Mouse (Mus musculus) right cerebral cortex, postnatal 14 days (tissue): ENCODE data around the gene Copz2.
"Not testable (repeated sequence)": the region's sequence is repeated elsewhere in the genome, so short reads cannot be mapped to it uniquely, and the experiment has no call there.

Experiments
- DNase-seq: peaks from one replicate; pipeline ENCODE4 v3.0.0; 2022

Copz2 gene

DNA sequence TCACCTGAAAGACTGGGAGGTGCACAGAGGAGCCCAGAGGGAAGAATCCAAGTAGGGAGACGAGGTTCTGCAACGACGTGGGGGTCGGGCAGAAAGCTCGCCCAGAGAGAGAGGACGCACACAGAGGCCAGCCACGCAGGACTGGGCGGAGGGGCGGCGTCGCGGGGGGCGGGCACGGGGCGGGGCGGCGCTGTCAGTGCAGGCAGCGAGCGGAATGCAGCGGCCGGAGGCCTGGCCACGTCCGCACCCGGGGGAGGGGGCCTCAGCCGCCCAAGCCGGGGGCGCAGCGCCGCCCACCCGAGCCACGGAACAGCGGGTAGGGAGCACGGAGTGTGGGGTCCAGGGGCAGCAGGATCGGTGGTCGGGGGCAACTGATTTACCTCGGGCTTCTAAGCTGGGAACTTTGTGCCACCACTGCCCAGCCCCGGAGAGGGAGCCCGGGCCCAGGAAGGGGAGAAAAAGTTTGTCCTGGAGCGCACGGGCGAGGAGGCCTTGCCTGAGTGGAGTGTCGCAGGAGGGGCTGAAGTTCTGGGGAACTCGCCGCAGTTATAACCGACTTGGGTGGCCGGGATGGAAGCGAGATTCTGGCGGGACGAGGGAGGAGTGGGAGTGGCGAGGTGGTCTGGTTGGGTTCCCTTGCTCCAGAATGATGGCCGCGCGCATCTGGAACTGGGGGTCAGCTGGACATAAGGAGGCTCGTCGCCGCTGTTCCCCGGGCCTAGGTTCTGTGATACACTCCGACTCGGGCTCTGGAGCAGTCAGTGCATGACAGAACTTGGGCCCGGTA is at the start of gene Copz2:
Gene Copz2, plus strand, starts transcription at position 190 of the 787 bp plus-strand sequence.
- DNase-seq, result no peak

- no peak for DNase-seq
Observed at GRCm38 (mm10) chr11:96805606-96806005, 44.1 kb upstream of the Copz2 start.

DNA sequence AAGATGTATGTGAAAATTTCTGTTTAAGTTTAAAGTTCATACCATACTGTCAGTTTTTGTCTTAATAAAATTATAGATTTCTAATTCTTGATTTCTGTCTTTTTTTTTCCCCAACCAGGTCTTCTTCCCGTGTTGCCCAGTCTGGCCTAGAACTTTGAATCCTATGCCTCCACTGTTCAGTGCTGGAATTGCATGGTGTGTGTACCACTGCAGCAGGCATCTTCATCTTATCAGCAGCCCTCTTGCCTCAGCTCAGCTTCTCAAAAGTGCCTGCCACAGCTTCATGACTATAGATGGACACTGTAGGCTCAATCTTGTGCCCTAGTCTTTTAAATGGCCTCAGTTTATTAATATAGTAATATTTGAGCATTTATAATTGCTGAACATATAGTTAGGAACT is 41.6 kb upstream of the Copz2 start:
- DNase-seq, result no peak

- DNase-seq, result no peak
Observed at GRCm38 (mm10) chr11:96809562-96810235, 40.0 kb upstream of the Copz2 start.

DNA sequence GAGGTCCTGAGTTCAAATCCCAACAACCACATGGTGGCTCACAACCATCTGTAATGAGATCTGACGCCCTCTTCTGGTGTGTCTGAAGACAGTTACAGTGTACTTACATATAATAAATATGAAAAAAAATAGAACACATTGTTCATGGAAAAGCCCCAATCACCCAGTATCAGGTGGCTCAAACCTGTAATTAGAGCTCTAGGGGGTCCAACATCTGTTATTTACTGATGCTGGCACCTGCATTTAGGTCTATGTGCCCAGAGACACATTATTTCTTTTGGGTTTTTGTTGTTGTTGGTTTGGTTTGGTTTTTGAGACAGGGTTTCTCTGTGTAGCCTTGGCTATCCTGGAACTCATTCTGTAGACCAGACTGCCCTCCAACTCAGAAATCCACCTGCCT is 38.5 kb upstream of the Copz2 start:
- not testable (repeated sequence) for DNase-seq

GRCm38 (mm10) chr11:96813455-96813854 is 36.2 kb upstream of the Copz2 start:
- DNase-seq, result no peak

DNA sequence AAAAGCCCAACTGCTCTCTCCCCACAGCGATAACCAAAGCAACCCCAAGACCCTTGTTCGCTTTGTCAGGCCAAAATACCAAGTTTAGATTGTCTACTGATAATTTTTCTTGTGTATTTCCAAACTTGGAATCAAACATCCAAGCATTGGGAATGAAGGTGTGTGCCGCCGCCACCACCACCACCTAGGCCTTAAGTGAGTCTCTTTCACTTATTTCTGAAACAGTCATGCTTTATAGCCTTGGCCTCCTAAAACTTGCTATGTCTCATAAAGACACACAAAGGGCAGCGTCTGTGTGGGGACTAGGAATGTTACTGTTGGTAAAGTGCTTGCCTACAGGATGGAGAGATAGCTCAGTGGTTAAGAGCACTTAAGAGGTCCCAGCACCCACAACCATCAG is 35.8 kb upstream of the Copz2 start:
- no peak for DNase-seq

- DNase-seq, result no peak
Observed at GRCm38 (mm10) chr11:96814443-96814842, 35.2 kb upstream of the Copz2 start.

DNA sequence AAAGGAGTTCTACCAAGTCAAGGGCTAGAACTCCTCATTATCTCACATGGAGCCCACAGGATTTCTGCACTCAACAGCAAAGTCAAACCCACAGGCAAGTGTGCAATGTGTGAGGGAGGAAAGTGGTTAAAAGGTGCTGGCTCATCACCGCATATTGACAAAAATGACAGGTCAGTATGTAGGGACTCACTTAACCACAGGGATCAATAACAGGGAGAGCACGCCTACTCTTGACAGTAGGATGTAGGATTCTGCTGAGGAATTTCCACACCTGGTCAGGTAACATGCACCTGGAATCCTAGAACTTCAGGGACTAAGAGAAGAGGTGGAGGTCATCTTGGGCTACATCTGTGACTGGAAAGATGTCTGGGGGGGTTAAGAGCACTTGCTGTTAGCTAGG is 33.8 kb upstream of the Copz2 start:
- DNase-seq, result no peak

- no peak for DNase-seq
Observed at GRCm38 (mm10) chr11:96816494-96816893, 33.2 kb upstream of the Copz2 start.

DNA sequence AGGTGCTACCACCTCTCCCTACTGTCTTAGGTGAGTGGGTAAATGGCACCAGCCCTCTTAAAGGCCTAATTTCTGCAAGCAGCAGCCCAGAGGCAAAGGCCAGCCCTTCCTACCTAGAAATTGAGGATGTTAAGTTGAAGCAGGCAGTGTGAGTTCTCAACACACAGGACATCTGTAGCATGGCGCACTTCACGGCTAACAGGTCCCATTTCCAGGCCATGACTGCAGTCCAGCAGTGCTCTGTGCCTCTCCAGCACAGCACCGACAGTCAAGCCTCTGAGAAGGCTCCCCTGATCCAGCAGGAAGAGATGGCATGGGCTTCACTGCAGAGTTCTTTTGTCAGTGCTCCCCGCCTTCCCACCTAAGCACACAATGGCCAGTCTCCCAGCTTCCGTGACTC is 32.7 kb upstream of the Copz2 start:
- DNase-seq, result no peak

- no peak for DNase-seq
Observed at GRCm38 (mm10) chr11:96818128-96818710, 31.5 kb upstream of the Copz2 start.

DNA sequence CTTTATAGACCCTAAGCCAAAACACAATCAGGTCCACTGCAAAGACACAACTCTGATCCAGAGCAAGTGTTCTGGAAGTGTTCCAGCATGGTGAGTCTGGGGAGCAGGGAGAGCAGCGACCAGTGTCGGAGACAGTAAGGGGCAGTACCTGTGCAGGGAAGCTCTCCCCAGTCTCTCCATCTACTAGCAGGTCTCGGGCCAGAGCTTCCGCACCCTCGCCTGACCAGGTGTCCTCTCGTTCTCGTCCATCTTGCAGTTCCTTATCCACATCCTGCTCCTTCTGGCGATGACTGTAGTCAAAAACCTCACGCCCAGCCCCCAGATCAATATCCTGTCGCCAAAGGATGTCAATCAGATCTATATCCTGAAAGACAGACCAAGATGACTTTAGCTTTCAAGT is 27.7 kb upstream of the Copz2 start:
- no peak for DNase-seq

- no peak for DNase-seq
Observed at GRCm38 (mm10) chr11:96822675-96823470, 26.8 kb upstream of the Copz2 start.

- no peak for DNase-seq
Observed at GRCm38 (mm10) chr11:96823471-96823837, 26.2 kb upstream of the Copz2 start.

DNA sequence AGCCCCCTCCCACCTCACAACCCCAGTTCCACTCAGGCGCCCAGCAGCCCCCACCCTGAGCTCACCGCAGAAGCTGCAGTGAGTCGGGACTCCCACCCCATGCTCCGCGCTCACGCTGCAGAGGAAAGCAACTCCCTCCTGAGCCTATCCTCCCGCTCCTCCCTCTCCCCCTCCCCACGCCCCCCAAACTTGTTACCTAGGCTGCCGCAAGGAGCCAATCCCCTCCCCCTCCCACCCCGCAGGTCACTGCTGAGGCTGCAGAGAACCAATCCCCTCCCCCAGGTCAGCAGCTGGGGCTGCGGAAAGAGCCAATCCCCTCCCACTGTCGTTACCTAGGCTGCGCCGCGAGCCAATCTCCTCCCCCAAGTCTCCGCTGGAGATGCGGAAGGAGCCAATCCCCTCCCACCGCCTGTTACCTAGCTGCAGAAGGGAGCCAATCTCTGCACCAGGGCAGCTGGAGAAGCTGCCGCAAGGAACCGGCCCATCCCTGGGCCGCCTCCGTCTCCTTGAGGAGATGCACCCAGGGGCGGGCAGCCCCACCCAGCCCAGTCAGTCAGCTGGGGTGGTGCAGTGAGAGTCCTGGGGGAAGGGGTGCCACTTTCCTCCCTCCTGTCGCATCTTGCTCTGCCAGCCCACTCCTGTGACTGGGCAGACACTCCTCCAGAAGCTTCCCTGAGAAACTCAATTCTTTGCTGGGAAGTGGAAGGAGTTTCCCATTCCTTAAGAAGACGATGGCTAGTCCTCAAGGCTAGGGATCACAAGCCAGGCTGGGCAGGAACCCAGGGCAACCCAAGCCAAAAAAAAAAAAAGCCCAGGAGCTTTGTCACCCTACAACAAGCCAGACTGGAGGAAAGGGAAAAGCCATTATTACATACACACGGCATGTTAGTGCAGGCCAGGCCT is 25.5 kb upstream of the Copz2 start:
- DNase-seq, result peak; percentile 84

DNA sequence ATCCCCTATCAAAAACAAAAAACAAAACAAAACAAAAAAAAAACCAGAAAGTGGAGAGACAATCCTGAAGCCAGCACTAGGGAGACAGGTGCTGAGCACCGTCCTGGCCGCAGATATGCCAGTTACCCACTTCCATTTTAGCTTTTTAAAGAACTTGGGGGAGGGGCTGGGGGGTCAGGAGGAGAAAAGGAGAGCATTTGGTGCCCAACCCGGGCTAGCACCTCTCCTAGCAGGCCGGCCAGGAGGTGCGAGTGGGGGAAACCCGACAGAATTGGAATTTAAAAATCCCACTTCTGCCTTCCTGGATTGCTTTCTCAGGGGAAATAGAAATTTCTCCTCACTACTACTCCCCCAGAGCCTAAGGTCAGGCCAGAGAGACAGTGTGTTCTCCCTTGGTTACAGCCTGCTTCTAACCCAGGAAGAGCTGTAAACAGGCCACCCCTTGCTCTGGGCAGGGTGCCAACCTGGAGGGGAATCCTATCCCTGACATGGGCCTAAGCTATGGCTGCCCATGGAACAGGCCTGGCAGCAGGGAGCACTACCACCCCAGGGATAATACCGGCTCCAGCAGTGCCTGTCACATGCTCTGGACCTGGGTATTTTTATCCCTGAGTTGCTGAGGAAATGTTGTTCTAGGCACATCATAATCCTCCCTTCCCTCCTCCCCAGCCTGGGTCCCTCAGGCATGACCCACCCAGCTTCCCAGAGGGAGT is 24.7 kb upstream of the Copz2 start:
- peak; percentile 66 for DNase-seq

DNA sequence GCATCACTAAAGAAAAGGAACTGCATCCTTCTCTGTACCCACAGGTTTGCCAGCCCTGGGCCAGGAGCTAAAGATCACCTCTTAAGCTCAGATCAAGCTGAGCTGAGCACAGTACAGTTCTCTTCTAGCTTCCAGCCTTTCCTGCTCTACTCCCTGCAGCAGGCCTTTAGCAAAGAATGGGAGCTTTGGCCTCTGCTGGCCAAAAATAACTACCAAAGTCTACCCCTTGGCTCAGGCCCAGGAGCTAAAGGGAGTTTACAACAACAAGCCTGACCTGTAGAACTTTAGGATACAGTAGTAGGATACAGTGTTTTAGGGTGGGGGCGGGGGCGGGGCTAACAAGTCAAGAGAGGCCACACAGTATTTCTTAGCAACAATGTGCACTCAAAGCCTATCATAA is 23.2 kb upstream of the Copz2 start:
- no peak for DNase-seq

- no peak for DNase-seq
Observed at GRCm38 (mm10) chr11:96827062-96827581, 22.5 kb upstream of the Copz2 start.

DNA sequence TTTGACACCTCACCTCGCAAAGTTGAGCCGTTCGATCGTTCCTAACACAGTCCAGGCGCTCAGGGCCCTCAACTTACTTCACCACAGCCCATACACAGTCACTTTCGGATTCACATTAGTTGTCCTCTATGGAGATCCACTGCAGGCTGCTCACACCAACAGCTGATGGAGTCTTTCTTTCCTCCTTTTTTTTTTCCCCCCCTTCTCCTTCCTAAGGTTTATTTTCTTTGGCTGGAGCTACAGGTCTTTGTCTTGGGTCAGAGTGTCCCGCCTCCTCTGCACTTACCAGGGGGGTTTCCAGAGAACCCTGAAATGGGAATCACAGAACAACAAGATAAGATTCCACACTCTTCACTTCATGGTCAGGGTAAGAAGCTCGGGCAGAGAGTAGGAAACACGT is 21.8 kb upstream of the Copz2 start:
- no peak for DNase-seq

GRCm38 (mm10) chr11:96828881-96829280 is 20.8 kb upstream of the Copz2 start:
- DNase-seq, result no peak
